Mouse (Mus musculus) testis, adult 2 months (tissue): Measurements from ENCODE around the gene Tenm4. TPM values are rescaled to one million over a fixed set of nuclear protein-coding genes. Genes with fewer than 3 reads are reported as not detected.
"Not testable (repeated sequence)": the region's sequence is repeated elsewhere in the genome, so short reads cannot be mapped to it uniquely, and the experiment has no call there.

Source experiments
- H3K27ac ChIP-seq: fragments of 200-500 bp; 2 replicates; pipeline ENCODE4 v1.5.1; 2012; ENCODE audit warnings: low read depth, low read length; ENCODE audit not compliant: control insufficient read depth, insufficient read depth
- H3K27me3 ChIP-seq: fragments of 200-500 bp; 2 replicates; pipeline ENCODE4 v1.6.1; 2012; ENCODE audit warnings: mild to moderate bottlenecking, low read length, moderate library complexity; ENCODE audit not compliant: control insufficient read depth, insufficient read depth
- H3K36me3 ChIP-seq: fragments of 200-500 bp; 2 replicates; pipeline ENCODE4 v1.6.1; 2012; ENCODE audit warnings: mild to moderate bottlenecking, low read length; ENCODE audit not compliant: control insufficient read depth, insufficient read depth
- H3K4me1 ChIP-seq: fragments of 200-500 bp; 2 replicates; pipeline ENCODE4 v1.6.1; 2012; ENCODE audit warnings: low read length; ENCODE audit not compliant: control insufficient read depth, insufficient read depth
- H3K4me3 ChIP-seq: fragments of 200-500 bp; 2 replicates; pipeline ENCODE4 v1.5.1; 2012; ENCODE audit warnings: low read depth, mild to moderate bottlenecking, low read length, moderate library complexity, mixed read lengths; ENCODE audit not compliant: control insufficient read depth
- CTCF ChIP-seq: fragments of 200-500 bp; IDR thresholded peaks from 2 replicates; pipeline ENCODE4 v1.5.1; 2012; ENCODE audit warnings: low read depth, mild to moderate bottlenecking, inconsistent platforms, low read length, moderate library complexity; ENCODE audit not compliant: control insufficient read depth, insufficient read depth, insufficient replicate concordance
- POLR2A ChIP-seq: fragments of 200-500 bp; IDR thresholded peaks from 2 replicates; pipeline ENCODE4 v1.6.1; 2012; ENCODE audit warnings: low read depth, mild to moderate bottlenecking, inconsistent platforms, low read length, moderate library complexity; ENCODE audit not compliant: control insufficient read depth
- polyA plus RNA-seq: library from polyadenylated mRNA; depleted of rRNA; stranded (reverse); fragments of >200 nt; gene quantifications from 2 replicates; pipeline ENCODE4 v1.2.3, GENCODE M21; 2012

Gene Tenm4
- polyA plus RNA-seq, 1 experiment: 2.3 TPM

GRCm38 (mm10) chr7:96617371-96617770, 446.3 kb downstream of the Tenm4 start:
- Histone ChIP-seq H3K27ac (no peak overlapping the region), H3K27me3 (no peaks in the 10 kb centered on the region), H3K4me3 (no peak overlapping the region), H3K36me3 (no peaks in the 10 kb centered on the region), H3K4me1 (no peaks in the 10 kb centered on the region)
- TF ChIP-seq POLR2A (no peak), CTCF (no peak)

- no peak overlapping the region for H3K27ac ChIP-seq
- TF ChIP-seq CTCF (no peak), POLR2A (no peak)
- H3K36me3 ChIP-seq: no peaks in the 10 kb centered on the region
- no peak overlapping the region for H3K4me3 ChIP-seq
- no peaks in the 10 kb centered on the region for H3K4me1 ChIP-seq
- H3K27me3 ChIP-seq: no peaks in the 10 kb centered on the region
Observed at GRCm38 (mm10) chr7:96619930-96620472, 449.0 kb downstream of the Tenm4 start.

- Histone ChIP-seq H3K4me1 (no peaks in the 10 kb centered on the region), H3K4me3 (no peak overlapping the region), H3K27ac (no peak overlapping the region), H3K36me3 (no peaks in the 10 kb centered on the region), H3K27me3 (no peaks in the 10 kb centered on the region)
- TF ChIP-seq POLR2A: no peak
- no peak for TF ChIP-seq CTCF
Observed at GRCm38 (mm10) chr7:96626338-96626737, 455.3 kb downstream of the Tenm4 start.

GRCm38 (mm10) chr7:96630551-96630950, 459.5 kb downstream of the Tenm4 start:
- H3K27ac ChIP-seq, H3K36me3 ChIP-seq, H3K27me3 ChIP-seq: not testable (repeated sequence)

GRCm38 (mm10) chr7:96633008-96633407, 462.0 kb downstream of the Tenm4 start:
- TF ChIP-seq CTCF (no peak), POLR2A (no peak)
- no peaks in the 10 kb centered on the region for H3K27me3 ChIP-seq
- no peak overlapping the region for H3K4me3 ChIP-seq
- no peaks in the 10 kb centered on the region for H3K4me1 ChIP-seq
- H3K27ac ChIP-seq: no peak overlapping the region
- no peaks in the 10 kb centered on the region for H3K36me3 ChIP-seq

More at GRCm38 (mm10) chr7:96630551-96630950, 459.5 kb downstream of the Tenm4 start:
- not testable (repeated sequence) for H3K4me3 ChIP-seq, H3K4me1 ChIP-seq

GRCm38 (mm10) chr7:96635830-96636440, 464.9 kb downstream of the Tenm4 start:
- H3K36me3 ChIP-seq: no peaks in the 10 kb centered on the region
- TF ChIP-seq POLR2A (no peak), CTCF (no peak)
- no peak overlapping the region for H3K27ac ChIP-seq
- no peaks in the 10 kb centered on the region for H3K4me1 ChIP-seq
- H3K27me3 ChIP-seq: no peaks in the 10 kb centered on the region
- no peak overlapping the region for H3K4me3 ChIP-seq

GRCm38 (mm10) chr7:96643461-96644204, 472.6 kb downstream of the Tenm4 start:
- Histone ChIP-seq H3K4me3 (peak overlapping the region; percentile 62), H3K4me1 (peaks cover 10% of the 10 kb centered on the region), H3K36me3 (no peaks in the 10 kb centered on the region), H3K27ac (no peak overlapping the region), H3K27me3 (no peaks in the 10 kb centered on the region)
- no peak for TF ChIP-seq POLR2A
- no peak for TF ChIP-seq CTCF
